Mouse (Mus musculus): ENCODE measurements around the gene Lig4.

GRCm38 (mm10) chr8:10006156-10006985 lies 28.9 kb upstream of the Lig4 start, which contains the start of gene Tnfsf13b:
- TF ChIP-seq POLR2A (IDR thresholded peaks at IDR 0.05; ENCODE audit: insufficient read depth, low read depth, low read length) (no peak), CTCF (IDR thresholded peaks at IDR 0.05; ENCODE audit: insufficient read depth, low read depth, low read length) (no peak)
